Mouse (Mus musculus) cerebellum, postnatal 10 days (tissue): ENCODE results near the gene 2300002M23Rik.
A peak's percentile ranks its signal among the peaks of the same experiment; 100 is the strongest.

Experiments used
- DNase-seq, 2 experiments: peaks; one replicate each; pipeline ENCODE4 v3.0.0; 2021; ENCODE audit warnings: mixed read lengths in 2 of 2

The 2300002M23Rik gene

GRCm38 (mm10) chr17:35556812-35557211 is 10.4 kb upstream of the 2300002M23Rik start:
- DNase-seq: peak; percentile 72 to 78

DNA sequence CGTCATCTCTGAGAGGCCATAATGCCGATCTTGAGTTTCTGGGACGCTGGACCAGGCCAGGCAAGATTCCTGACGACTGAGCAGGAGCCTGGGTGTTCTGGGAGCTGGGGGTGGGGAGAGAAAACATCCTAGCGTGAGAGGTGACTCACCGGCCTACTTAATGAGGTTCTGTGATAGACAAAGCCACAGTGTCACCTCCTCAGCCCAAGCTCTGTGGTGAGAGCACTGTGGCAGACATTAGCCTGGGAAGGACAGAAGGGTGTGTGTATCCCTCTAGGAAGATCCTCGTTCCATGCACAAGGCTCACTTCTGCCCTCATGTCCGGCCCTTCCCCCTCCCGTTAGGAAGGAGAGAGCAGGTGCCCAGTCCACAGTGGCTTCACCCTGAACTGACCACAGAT is 9.9 kb upstream of the 2300002M23Rik start:
- DNase-seq: no peak

GRCm38 (mm10) chr17:35558216-35558615 is 9.0 kb upstream of the 2300002M23Rik start:
- no peak for DNase-seq

GRCm38 (mm10) chr17:35567767-35568166 is 517 bp downstream of the 2300002M23Rik start:
- no peak for DNase-seq

GRCm38 (mm10) chr17:35569091-35569944 is 2.1 kb downstream of the 2300002M23Rik start:
- DNase-seq: no peak

DNA sequence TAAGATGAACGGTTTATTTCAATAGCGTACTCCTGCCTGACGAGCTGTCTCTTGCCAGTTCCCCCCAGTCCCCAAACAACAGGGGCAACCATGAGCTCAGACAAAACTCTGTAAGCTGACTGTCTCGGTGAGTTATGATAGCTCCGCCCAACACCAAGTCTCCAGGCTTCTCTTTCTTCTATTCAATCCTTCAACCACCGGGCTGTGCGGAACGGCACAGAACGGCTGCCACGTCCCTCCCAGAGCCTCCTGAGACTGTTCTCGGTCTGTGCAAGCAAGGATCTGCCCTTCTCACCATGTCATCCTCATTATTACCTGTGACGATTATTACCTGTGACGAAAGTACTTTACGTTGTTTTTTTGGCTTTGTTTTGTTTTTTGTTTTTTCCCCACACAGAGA is 3.6 kb downstream of the 2300002M23Rik start:
- no peak for DNase-seq

DNA sequence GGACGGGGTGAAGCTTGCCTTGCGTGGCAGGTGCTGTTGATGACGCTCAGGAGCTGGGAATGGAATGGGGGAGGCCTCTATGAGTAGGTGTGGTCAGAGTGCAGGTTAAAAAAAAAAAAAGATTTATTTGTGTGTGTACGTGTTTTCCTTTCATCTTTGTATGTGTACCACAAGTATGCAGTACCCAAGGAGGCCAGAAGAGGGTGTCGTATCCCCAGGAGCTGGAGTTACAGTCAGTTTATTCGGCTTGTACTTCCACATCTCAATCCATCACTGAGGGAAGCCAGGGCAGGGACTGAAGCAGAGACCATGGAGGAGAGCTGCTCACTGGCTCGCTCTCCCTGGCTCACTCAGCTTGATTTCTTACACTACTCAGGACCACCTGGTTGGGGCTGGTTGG is 4.2 kb downstream of the 2300002M23Rik start:
- DNase-seq: no peak

GRCm38 (mm10) chr17:35578211-35578610 is 11.0 kb downstream of the 2300002M23Rik start:
- peak; percentile 87 to 93 for DNase-seq

GRCm38 (mm10) chr17:35582900-35583299 is 15.7 kb downstream of the 2300002M23Rik start:
- peak in 1 of 2 experiments; percentile 24 for DNase-seq

DNA sequence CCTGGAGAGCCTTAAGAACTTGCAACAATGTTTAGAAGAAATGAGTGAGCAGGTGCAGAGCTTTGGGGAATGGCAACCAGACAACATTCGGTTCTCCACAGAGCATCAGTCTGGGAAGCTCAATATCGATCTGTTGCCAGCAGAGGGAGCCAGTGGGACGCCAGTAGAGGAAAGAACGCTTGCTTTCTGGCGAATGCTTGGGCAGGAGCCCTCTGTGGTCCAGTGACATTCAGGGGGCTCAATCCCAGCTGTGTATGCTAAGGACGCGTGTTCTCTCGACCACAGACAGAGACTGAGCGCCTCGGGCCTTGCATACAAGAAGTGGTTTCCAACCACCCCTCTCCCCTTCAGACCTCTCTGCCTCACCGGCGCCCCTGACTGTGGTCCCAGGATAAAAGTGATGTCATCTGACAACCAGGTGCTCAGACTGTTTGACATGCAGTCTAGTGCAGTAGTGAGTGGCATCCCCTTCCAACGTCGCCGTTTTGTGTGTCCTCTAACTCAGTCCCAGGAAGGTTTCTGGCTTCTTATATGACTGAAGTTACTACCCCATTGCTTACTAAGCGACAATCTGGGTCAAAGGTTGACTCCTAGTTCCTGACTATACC is 17.2 kb downstream of the 2300002M23Rik start:
- peak; percentile 92 to 94 for DNase-seq

GRCm38 (mm10) chr17:35587291-35587690 is 20.0 kb downstream of the 2300002M23Rik start:
- DNase-seq: no peak

DNA sequence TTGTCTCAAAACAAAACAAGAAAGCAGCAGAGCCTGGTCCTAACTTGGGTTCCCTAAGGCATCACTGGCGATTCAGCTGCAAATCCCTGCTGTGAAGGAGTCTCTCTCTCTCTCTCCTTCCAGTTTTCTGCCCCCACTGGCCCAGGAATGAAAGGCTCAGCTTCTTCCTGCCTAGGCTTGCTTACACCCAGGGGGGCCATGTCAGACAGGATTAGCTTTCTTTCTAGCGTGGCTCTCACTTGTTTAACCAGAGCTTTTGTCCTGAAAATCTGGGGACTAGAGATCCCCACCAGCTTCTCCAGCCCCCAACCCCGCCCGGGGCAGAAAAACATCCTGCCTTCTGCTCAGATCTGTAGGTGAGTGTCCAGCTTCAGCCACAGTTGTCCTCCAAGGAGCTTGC is 21.1 kb downstream of the 2300002M23Rik start:
- no peak for DNase-seq

DNA sequence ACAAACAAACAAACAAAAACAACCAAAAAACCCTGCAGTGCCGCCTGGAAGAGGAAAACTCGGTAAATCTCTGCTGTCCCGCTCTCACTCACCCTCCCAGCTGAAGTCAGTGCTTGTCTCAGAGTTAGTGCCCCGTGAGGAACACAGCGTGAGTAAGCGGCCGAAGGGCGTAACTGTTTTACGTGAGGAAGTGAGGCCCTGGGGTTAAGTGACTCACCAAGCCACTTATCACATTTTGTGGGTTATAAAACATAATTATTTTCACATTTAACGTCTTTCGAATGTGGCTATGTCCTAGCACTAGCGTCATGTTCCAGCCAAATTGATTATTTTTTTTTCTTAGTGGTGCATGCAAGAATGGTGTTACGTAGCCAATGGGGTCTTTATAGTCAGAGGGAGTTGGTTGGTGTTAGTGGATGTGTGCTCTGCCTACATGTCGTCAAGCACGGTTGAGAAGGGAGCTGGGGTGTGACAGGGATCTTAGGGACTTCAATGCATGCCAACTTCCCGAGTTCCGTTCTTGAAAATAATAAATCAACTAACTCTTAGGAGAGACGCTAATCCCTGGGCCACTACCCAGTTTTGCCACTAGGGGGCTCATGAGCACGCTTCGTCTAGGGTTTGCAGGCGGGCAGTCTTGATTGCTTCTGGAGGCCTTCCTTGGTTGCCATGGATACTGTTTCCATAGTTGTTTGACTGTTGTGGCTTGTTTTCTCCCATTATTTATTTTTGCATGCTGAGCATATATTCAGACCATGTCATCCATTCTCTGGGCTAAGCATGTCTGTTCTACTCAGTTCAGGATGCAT is 23.4 kb downstream of the 2300002M23Rik start:
- DNase-seq: peak; percentile 88 to 93

DNA sequence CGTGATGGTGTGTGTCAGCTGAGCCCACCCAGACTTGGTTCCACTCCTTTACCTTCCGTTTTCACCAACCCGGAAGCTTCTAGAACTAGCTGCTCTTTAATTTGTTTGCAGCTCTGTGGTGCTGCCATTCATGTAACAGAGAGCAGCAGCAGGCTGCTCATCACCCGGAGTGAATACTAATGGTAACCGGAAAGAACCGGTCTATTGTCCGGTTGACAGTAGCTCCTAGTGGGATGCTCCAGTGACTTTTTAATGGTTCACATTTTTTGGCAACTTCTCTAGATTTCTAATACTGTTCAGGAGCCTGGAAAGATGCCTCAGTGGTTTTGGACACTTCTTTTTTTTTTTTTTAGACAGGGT is 23.9 kb downstream of the 2300002M23Rik start:
- DNase-seq: no peak

DNA sequence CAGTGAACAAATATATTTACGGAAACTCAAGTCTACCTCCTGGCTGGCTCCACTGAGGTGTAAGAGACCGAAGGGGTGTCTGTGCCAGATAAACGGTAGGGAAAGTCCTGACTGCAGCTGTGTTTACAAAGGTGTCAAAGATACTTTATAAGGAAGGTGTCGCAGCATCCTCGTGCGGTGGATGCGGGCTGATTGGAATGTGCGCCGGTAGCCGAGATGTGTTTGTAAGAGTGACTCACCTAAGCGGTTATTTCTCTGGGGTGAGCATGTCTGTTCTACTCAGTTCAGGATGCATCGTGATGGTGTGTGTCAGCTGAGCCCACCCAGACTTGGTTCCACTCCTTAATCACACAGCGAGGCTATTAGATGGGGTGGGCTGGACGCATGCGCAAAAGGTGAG is 24.5 kb downstream of the 2300002M23Rik start:
- no peak for DNase-seq

DNA sequence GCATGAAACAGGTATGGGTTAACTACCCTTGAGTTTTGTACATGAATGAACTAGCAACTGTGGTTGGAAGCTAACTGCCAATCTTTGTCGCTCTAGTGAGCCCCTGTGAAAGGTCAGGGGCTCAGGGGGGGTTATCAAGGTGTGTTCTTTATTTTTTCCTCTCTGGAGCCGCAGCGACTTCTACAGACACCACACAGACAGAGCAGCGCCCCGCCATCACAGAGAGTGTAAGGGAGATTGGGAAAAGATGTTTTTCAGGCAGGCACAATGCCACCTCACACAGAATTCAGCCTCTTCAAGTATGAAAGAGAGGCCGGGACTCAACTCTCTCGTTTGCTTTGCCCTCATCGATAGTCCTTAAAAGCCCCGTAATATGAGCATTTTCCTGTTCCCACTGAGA is 24.9 kb downstream of the 2300002M23Rik start:
- no peak for DNase-seq

DNA sequence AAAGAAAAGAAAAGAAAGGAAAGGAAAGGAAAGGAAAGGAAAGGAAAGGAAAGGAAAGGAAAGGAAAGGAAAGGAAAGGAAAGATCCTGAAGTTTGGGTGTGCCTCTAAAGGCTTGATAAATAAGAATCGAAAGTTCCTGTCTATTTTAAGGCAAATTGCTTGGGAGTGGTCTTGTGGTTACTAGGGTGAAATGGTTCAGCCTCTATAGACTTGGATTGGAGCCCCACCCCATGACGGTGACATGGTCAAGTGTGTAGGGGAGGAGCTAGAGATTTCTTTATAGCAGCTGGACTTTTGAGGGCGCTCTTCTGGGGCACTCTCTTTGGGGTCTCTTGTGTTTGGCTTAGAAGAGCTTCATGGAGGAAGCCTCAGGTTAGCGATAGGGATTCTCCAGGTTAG is 26.5 kb downstream of the 2300002M23Rik start:
- no peak for DNase-seq

DNA sequence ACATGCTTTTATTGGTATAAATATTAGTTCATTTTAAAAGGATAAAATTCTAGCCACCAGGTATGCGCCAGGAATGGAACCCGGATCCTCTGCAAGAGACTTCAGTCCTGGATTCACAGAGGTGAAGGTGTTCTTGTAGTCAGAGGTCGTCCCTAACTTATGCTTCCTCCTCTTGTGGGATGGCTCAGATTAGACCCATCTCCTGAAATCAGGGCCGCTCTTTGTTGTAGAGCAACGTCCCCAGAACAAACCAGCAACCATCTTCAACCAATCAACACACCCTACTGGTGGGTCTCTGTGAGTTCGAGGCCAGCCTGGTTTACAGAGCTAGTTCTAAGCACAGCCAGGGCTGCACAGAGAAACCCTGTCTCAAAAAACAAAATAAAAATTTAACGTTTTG is 27.2 kb downstream of the 2300002M23Rik start:
- no peak for DNase-seq

GRCm38 (mm10) chr17:35597399-35597798 is 30.1 kb downstream of the 2300002M23Rik start:
- no peak for DNase-seq

GRCm38 (mm10) chr17:35601249-35601648 is 34.0 kb downstream of the 2300002M23Rik start, which contains the start of gene Sfta2:
TSS of gene Sfta2 (plus strand) at chr17:35601549.
- no peak for DNase-seq

DNA sequence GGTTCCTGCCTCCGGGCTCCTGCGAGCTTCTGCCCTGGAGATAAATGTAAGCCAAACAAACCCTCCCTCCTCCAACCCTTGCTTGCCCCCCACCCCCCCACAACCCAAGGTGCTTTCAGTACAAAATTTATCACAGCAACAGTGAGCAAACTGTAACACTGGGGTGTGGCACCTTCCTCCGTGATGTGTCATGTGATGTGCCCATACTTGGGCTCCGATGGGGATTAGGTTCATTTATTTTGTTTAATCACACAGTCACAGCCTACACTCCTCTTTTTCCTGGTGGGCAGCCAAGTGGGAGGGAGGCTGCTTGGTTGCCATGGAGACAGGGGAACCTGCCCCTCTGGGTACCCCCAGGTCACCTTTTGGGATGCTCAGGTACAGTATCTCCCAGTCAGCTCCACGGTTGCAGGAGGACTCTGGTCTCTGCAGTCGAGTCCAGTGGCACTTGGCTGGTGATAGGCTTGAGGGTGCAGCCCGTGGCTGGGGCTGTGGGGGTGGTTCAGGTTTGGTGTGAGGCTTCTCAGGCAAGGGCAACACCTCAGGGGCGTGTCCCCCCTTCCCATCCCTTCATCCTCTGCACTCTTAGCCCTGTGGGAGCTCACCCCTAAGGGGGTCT is 34.6 kb downstream of the 2300002M23Rik start:
- DNase-seq: no peak

- DNase-seq: no peak
These were observed 49.9 kb downstream of the 2300002M23Rik start for GRCm38 (mm10) chr17:35617127-35617526.
